Mouse (Mus musculus): ENCODE measurements around the gene Gab2. TPM values are rescaled to one million over a fixed set of nuclear protein-coding genes. Genes with fewer than 3 reads are reported as not detected.

Gene Gab2
- total RNA-seq, 1 experiment, result 1.1 TPM

DNA sequence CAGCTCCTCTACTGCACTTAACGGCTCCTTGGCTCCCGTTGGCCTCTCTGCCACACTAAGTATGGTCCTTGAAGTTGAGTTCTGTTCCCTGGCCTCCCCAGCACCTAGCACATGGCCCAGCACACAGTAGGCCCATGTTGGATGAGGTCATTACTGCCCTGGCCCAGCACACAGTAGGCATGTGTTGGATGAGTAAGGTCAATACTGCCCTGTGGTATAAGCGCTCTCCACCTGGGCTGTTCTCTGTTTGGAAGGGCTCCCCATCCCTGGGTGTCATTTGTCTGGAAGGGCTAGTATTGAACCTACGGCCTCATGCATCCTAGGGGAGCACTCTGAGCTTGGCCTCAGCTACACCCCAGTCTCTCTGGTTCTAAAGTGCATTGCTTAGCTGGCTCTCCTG, 246.0 kb downstream of the Gab2 start:
- no peak overlapping the region for H3K9ac ChIP-seq (ENCODE audit: insufficient read depth, low read depth, low read length, poor library complexity, severe bottlenecking)
- H3K27ac ChIP-seq (ENCODE audit: insufficient read depth, low read depth, low read length, poor library complexity, severe bottlenecking), result no peak overlapping the region
- H3K36me3 ChIP-seq (ENCODE audit: control insufficient read depth, insufficient read depth, low read length, poor library complexity, severe bottlenecking), result no peaks in the 10 kb centered on the region
- no peak overlapping the region for H3K4me3 ChIP-seq (ENCODE audit: insufficient read depth in 1 of 2, low read depth in 1 of 2, low read length in 2 of 2, poor library complexity in 1 of 2, severe bottlenecking in 1 of 2)
- H3K4me1 ChIP-seq (ENCODE audit: control insufficient read depth in 2 of 2, insufficient read depth in 2 of 2, low read length in 2 of 2, poor library complexity in 1 of 2), result peaks cover 0 to 8% of the 10 kb centered on the region in 2 experiments; a peak in 1 of 4 replicates
- no peak for DNase-seq (ENCODE audit: low read depth, low spot score)
- no peaks in the 10 kb centered on the region for H3K9me3 ChIP-seq (ENCODE audit: control insufficient read depth, insufficient read depth, low read depth, low read length)
- no peak for TF ChIP-seq ZC3H11A (IDR thresholded peaks at IDR 0.05; ENCODE audit: borderline replicate concordance, low read depth, low read length)
- no peak for TF ChIP-seq CHD2 (IDR thresholded peaks at IDR 0.05; ENCODE audit: low read depth, low read length)
- in situ Hi-C loops (cut with MboI; ENCODE audit: low sequenced_read_pairs in 2 of 2, unreplicated experiment in 2 of 2), result no loop called here

DNA sequence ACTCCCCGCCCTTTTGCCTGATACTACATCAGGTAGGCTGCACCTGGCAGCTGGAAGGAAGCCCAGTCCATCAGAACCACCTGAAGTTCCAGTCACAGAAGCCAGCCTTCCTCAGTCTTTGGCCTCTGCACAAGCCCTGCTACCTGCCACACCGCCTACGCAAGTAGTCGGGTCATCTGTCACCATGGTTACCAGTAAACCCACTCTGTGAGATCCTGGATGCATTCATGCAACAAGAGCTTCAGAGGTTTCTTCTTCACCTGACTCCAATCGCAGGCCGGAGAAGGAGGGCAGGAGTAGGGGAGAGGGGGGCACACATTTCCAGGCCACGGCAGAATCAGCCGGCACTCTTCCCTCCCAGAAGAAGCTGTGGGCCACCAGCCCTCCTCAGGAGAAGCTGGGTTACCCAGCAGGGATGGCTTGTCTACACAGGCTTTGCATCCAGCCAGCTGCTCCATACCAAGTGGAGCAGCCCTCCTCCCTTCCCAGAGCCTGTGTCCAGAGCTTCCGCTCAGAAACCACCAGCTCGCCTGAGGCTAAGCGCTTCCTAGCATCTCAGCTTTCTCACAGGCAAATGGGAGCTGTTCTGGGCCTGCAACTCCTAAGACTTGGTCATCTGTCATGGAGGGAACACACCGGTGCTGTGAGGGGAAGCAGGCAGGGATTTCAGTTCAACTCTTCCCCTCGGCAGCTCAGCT, 247.7 kb downstream of the Gab2 start:
- Histone ChIP-seq H3K27ac (ENCODE audit: insufficient read depth, low read depth, low read length, poor library complexity, severe bottlenecking) (no peak overlapping the region), H3K9ac (ENCODE audit: insufficient read depth, low read depth, low read length, poor library complexity, severe bottlenecking) (no peak overlapping the region), H3K4me3 (ENCODE audit: insufficient read depth in 1 of 2, low read depth in 1 of 2, low read length in 2 of 2, poor library complexity in 1 of 2, severe bottlenecking in 1 of 2) (no peak overlapping the region), H3K9me3 (ENCODE audit: control insufficient read depth, insufficient read depth, low read depth, low read length) (no peaks in the 10 kb centered on the region), H3K4me1 (ENCODE audit: control insufficient read depth in 2 of 2, insufficient read depth in 2 of 2, low read length in 2 of 2, poor library complexity in 1 of 2) (peaks cover 0 to 14% of the 10 kb centered on the region in 2 experiments; a peak in 1 of 4 replicates), H3K36me3 (ENCODE audit: control insufficient read depth, insufficient read depth, low read length, poor library complexity, severe bottlenecking) (no peaks in the 10 kb centered on the region)
- TF ChIP-seq ZC3H11A (IDR thresholded peaks at IDR 0.05; ENCODE audit: borderline replicate concordance, low read depth, low read length), result no peak
- TF ChIP-seq CHD2 (IDR thresholded peaks at IDR 0.05; ENCODE audit: low read depth, low read length), result no peak
- no peak for TF ChIP-seq HCFC1 (IDR thresholded peaks at IDR 0.05; ENCODE audit: borderline replicate concordance, insufficient read depth, low read length)
- no peak for TF ChIP-seq ZNF384 (IDR thresholded peaks at IDR 0.05; ENCODE audit: low read depth, low read length)
- no peak for TF ChIP-seq MAFK (IDR thresholded peaks at IDR 0.05; ENCODE audit: insufficient read depth, low read depth, low read length)
- no peak for DNase-seq (ENCODE audit: low read depth, low spot score)
- in situ Hi-C loops (cut with MboI; ENCODE audit: low sequenced_read_pairs in 2 of 2, unreplicated experiment in 2 of 2), result no loop called here

DNA sequence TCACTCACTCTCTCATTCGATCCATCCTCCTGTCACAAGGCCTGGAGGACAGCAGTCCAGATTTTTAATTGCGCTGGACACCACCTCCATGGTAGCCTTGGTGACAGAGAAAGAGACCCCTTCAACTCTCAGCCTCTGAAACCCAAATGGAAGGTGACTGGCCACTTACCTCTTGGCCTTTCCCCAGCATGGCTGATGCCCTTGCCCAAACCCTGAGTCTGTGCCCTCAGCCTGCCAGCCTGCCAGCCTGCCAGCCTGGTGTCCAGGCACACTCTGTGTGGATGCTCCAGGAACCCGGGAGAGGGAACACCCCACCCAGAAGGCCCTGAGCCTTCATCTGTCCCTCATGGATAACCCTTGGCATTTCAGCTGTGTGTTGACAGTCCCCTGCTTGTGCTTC, 248.3 kb downstream of the Gab2 start:
- Histone ChIP-seq H3K4me3 (ENCODE audit: insufficient read depth in 1 of 2, low read depth in 1 of 2, low read length in 2 of 2, poor library complexity in 1 of 2, severe bottlenecking in 1 of 2) (no peak overlapping the region), H3K27ac (ENCODE audit: insufficient read depth, low read depth, low read length, poor library complexity, severe bottlenecking) (no peak overlapping the region), H3K9ac (ENCODE audit: insufficient read depth, low read depth, low read length, poor library complexity, severe bottlenecking) (no peak overlapping the region), H3K9me3 (ENCODE audit: control insufficient read depth, insufficient read depth, low read depth, low read length) (no peaks in the 10 kb centered on the region), H3K4me1 (ENCODE audit: control insufficient read depth in 2 of 2, insufficient read depth in 2 of 2, low read length in 2 of 2, poor library complexity in 1 of 2) (peaks cover 0 to 14% of the 10 kb centered on the region in 2 experiments; a peak in 1 of 4 replicates), H3K36me3 (ENCODE audit: control insufficient read depth, insufficient read depth, low read length, poor library complexity, severe bottlenecking) (no peaks in the 10 kb centered on the region)
- in situ Hi-C loops (cut with MboI; ENCODE audit: low sequenced_read_pairs in 2 of 2, unreplicated experiment in 2 of 2), result no loop called here
- no peak for TF ChIP-seq ZC3H11A (IDR thresholded peaks at IDR 0.05; ENCODE audit: borderline replicate concordance, low read depth, low read length)
- TF ChIP-seq ZNF384 (IDR thresholded peaks at IDR 0.05; ENCODE audit: low read depth, low read length), result no peak
- TF ChIP-seq CHD2 (IDR thresholded peaks at IDR 0.05; ENCODE audit: low read depth, low read length), result no peak
- no peak for TF ChIP-seq MAFK (IDR thresholded peaks at IDR 0.05; ENCODE audit: insufficient read depth, low read depth, low read length)
- no peak for TF ChIP-seq HCFC1 (IDR thresholded peaks at IDR 0.05; ENCODE audit: borderline replicate concordance, insufficient read depth, low read length)
- DNase-seq (ENCODE audit: low read depth, low spot score), result no peak

DNA sequence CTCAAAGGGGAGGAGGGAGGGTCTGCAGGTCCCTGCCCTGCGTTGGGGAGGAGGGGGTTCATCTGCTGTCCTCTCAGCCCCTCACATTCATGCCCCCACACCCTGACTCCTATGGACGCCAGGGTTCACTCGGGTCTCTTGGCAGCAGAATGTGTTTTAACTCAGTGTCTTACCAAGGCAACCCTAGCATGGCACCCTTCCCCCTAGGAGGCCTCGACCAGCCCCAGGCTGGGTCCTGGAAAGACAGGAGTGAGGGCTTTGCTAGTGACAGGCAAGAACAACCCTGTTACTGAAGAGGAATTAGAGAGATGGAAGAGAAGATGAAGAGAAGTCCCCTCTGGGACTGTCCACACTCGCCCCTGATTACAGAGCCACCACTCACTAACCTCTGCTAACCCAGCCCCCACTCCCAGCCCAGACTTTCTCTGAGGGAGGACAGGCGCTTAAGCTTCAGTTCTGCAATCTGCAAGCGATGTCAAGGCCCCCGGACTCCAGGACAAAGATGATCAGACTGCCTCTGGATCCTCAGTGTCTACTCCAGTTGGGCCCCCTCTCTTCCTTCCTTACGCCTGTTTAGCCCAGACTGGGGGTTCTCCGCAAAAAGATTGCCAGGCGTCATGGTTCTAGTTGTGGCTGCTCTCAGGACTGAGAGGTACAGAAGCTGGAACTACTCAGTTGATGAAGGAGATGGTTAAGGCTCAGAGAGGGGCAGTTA, 249.7 kb downstream of the Gab2 start:
- Histone ChIP-seq H3K36me3 (ENCODE audit: control insufficient read depth, insufficient read depth, low read length, poor library complexity, severe bottlenecking) (no peaks in the 10 kb centered on the region), H3K27ac (ENCODE audit: insufficient read depth, low read depth, low read length, poor library complexity, severe bottlenecking) (no peak overlapping the region), H3K4me3 (ENCODE audit: insufficient read depth in 1 of 2, low read depth in 1 of 2, low read length in 2 of 2, poor library complexity in 1 of 2, severe bottlenecking in 1 of 2) (peak overlapping the region; percentile 77 to 95), H3K9me3 (ENCODE audit: control insufficient read depth, insufficient read depth, low read depth, low read length) (no peaks in the 10 kb centered on the region), H3K4me1 (ENCODE audit: control insufficient read depth in 2 of 2, insufficient read depth in 2 of 2, low read length in 2 of 2, poor library complexity in 1 of 2) (peaks cover 0 to 14% of the 10 kb centered on the region in 2 experiments; a peak in 1 of 4 replicates), H3K9ac (ENCODE audit: insufficient read depth, low read depth, low read length, poor library complexity, severe bottlenecking) (peak overlapping the region; percentile 72; the same call in 1 of the 2 replicates)
- in situ Hi-C loops (cut with MboI; ENCODE audit: low sequenced_read_pairs in 2 of 2, unreplicated experiment in 2 of 2), result no loop called here
- TF ChIP-seq HCFC1 (IDR thresholded peaks at IDR 0.05; ENCODE audit: borderline replicate concordance, insufficient read depth, low read length) (no peak), MAFK (IDR thresholded peaks at IDR 0.05; ENCODE audit: insufficient read depth, low read depth, low read length) (no peak), CHD2 (IDR thresholded peaks at IDR 0.05; ENCODE audit: low read depth, low read length) (no peak), ZNF384 (IDR thresholded peaks at IDR 0.05; ENCODE audit: low read depth, low read length) (no peak), ZC3H11A (IDR thresholded peaks at IDR 0.05; ENCODE audit: borderline replicate concordance, low read depth, low read length) (no peak)
- no peak for DNase-seq (ENCODE audit: low read depth, low spot score)

Measured in ES-E14 (cell line).